Mouse (Mus musculus) adrenal gland, postnatal 36 days (tissue): Measurements from ENCODE around the gene D630045J12Rik. TPM values are rescaled to one million over a fixed set of nuclear protein-coding genes. Genes with fewer than 3 reads are reported as not detected.

Experiments
- DNase-seq, 2 experiments: peaks; one replicate each; pipeline ENCODE4 v3.0.0; 2021; ENCODE audit warnings: mixed read lengths in 1 of 2
- total RNA-seq, 2 experiments: library from RNA; stranded (reverse); gene quantifications; 2 replicates each; pipeline ENCODE4 v1.2.3; 2021

Gene D630045J12Rik
- total RNA-seq, 2 experiments from 2014 or later, result 3.0 to 3.7 TPM

- DNase-seq, result no peak
These were observed 159.1 kb downstream of the D630045J12Rik start for GRCm38 (mm10) chr6:38094701-38095100.

- DNase-seq, result no peak
These were observed 161.3 kb downstream of the D630045J12Rik start for GRCm38 (mm10) chr6:38092539-38092938.

GRCm38 (mm10) chr6:38087242-38088026, 166.4 kb downstream of the D630045J12Rik start:
- DNase-seq, result no peak

GRCm38 (mm10) chr6:38083204-38083603, 170.6 kb downstream of the D630045J12Rik start:
- no peak for DNase-seq

DNA sequence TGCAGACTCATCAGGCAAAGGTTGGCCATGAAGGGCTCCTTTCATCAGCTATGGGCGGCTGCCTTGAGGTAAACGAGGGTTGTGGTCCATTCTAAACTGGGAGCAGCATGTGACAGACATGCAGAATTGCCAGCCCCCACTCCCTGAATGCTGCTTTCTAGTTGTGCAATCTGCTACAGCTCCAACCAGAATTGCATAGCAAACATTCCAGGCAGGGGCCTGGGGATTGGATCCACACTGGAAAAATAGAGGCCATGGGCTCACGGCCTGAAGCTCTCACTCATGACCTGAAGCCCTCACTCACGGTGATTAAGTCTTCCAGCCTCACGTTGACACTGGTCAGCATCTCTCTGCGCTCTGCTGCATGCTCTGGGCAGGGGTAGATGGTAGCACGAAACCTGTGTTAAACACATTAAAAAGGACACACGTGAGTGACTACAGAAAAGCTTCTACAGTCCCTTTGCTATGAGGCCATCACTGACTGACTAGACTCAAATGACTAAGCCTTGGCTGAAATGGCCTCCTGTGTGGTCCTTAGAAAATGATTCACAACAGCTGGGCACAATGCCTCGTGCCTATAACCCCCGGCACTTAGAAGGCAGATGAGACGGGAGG, 172.0 kb downstream of the D630045J12Rik start:
- no peak for DNase-seq

- no peak for DNase-seq
These were observed 173.4 kb downstream of the D630045J12Rik start for GRCm38 (mm10) chr6:38080364-38080763.

GRCm38 (mm10) chr6:38073592-38073991, 180.2 kb downstream of the D630045J12Rik start:
- DNase-seq, result no peak

Other genes starting within 250 kb of the D630045J12Rik start
- gene Svopl, start 207.0 kb downstream of the D630045J12Rik start, total RNA-seq, result 1 to 10 TPM; 1.5 to 2.5 TPM
- not detected for gene Tmem213, start 144.8 kb downstream of the D630045J12Rik start, total RNA-seq
- gene Atp6v0a4, start 129.4 kb downstream of the D630045J12Rik start, total RNA-seq, result 1 to 10 TPM; 1.9 to 2.4 TPM
- 1 to 10 TPM; 2.7 to 3.1 TPM for gene Zc3hav1l, start 45.2 kb upstream of the D630045J12Rik start, total RNA-seq
- gene Zc3hav1, start 100.6 kb upstream of the D630045J12Rik start, total RNA-seq, result 10 to 100 TPM; 56.9 to 69.1 TPM
- 1 to 10 TPM; 3.0 to 4.1 TPM for gene Ttc26, start 127.5 kb upstream of the D630045J12Rik start, total RNA-seq
- gene Ubn2, start 179.9 kb upstream of the D630045J12Rik start, total RNA-seq, result 10 to 100 TPM; 24.3 to 31.8 TPM